Mouse (Mus musculus) heart, postnatal 14 days (tissue): ENCODE data around the gene Chd2. TPM values are rescaled to one million over a fixed set of nuclear protein-coding genes. Genes with fewer than 3 reads are reported as not detected.
A peak's percentile ranks its signal among the peaks of the same experiment; 100 is the strongest.

ENCODE experiments used
- DNase-seq, 2 experiments: peaks; one replicate each; pipeline ENCODE4 v3.0.0; 2021 to 2022
- intact Hi-C: fragments of 180-260 bp; cut with DNase I; formaldehyde crosslinking; loops from one replicate; pipeline ENCODE4 v1.15.1; 2025
- total RNA-seq, 2 experiments: library from RNA; stranded (reverse); gene quantifications; 2 replicates each; pipeline ENCODE4 v1.2.3; 2021

Chd2 gene
- total RNA-seq, 2 experiments from 2014 or later = 46.4 to 56.0 TPM

DNA sequence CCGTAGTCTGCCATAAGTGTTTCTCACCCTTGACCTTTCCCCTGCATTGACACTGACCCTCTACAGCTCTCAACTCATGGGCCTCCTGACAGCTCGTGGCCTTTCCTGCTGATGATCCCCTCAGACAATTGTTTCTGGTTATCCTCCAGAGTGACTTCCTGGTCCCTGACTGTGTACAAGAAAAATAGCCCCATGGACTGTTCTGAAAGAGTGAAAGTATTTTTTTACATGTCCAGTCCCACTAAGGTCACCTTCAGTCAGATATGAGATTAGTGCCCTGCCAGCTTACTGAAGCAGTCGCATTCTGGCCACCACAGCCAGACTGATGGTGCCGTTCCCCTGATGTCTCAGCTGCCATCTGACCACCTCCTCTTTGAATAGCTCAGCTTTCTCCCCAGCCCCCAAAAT, 26.1 kb upstream of the Chd2 start:
- DNase-seq = no peak
- intact Hi-C loops = no loop called here

DNA sequence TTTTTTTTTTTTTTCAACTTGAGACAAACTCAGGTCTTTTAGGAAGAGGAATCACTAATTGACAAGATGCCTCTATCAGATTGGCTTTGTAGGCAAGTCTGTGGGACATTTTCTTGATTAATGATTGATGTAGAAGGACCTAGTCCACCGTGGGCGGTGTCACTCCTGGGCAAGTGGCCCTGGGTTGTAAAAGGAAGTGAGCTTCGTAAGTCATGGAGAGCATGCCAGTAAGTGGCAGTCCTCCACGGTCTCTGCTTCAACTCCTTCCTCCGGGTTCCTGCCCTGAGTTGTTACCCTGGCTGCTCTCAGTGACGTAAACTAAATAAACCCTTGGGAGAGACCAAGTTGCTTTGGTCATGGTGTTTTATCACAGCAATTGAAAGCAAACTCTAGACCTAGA, 22.5 kb upstream of the Chd2 start:
- no peak for DNase-seq
- intact Hi-C loops = no loop called here

DNA sequence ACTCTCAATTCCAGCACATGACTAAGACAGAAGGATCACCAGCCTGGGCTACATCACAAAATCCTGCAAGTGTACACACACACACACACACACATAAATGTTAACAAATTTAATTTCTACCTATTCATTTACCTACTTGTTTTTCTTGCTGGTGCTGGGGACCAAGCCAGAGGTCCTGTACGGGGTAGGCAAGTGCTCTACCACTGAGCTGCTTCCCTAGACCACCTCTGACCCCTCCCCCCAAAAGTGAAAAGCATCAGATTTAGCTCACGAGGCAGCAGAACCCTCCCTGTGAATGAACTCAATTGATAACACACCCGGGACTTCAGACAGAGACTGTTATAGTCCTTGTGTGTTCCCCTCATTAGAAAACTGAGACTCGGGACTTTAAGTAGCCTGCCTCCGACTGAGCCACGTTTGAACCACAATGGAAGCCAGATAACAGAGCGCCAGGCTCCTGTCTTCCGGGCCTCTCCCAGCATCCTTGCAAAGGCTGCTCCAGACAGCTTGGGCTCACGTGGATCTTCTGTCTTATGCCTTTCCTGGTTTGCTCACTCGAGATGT, 19.9 kb upstream of the Chd2 start:
- DNase-seq = no peak
- intact Hi-C loops = no loop called here

DNA sequence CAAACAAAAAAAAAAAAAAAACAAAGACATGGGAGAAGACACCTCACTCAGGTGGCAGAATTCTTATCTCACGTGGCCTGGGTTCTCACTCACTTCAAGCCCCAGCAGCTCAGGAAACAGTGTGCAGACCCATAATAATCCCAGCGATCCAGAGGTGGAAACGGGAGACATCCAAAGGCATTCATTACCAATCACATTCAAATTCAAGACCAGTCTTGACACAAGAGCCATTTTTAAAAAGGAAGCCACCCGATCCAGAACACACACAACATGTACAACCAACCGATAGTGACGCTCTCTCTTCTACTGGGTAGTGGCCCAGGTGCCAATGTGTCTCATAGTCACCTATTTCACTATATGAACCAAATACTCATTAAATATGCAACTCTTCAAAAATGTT, 19.2 kb upstream of the Chd2 start:
- intact Hi-C loops = no loop called here
- DNase-seq = no peak

DNA sequence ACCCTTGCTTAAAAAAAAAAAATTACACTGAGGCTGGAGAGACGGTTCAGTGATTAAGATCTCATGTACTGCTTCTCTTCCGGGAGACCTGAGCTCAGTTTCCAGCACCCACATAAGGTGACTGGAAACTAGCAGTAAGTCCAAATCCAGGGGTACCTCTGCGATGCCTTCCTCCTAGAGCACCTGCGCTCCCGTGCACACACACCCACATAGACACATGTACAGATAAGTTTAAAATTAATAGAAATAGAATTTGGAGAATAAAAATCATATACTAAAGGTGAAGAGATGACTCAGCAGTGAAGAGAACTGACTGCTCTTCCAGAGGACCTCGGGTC, 18.2 kb upstream of the Chd2 start:
- intact Hi-C loops = loop anchor here (1.0 kb wide), 1 partner anchor 34 kb away; no protein-coding TSS in a partner anchor
- no peak for DNase-seq

DNA sequence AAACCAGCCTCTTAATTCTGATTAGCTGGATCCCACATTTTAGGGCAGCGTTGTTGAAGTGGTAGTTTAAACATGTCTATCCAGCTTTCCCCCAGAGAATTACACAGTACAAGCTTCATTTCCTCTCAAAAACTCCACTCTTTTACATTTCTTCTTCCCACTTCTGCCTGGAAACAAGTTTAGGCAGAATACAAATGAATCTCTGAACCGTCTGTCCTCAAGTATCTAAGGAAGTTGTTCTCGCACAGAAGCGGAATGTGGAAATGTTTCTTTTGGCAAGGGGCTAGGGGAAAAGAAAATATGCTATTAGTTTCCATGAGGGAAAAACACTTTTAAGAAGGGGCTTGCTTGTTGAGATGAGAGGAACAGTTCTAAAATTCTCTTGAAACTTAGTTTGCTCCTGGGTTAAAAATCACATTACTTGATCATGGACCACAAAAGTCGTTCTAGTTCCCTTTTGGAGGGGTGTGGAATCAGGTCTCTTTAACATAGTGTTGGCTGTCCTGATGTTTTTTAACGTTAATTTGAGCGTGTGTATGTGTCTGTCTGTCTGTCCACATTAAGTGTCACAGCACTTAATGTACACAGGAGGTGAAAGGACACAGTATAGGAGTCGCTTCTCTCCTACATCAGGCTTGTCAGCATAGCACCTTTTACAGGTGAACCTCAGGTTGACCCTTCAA, 17.7 kb upstream of the Chd2 start:
- intact Hi-C loops = loop anchor here (1.0 kb wide), 1 partner anchor 35 kb away; no protein-coding TSS in a partner anchor
- no peak for DNase-seq

DNA sequence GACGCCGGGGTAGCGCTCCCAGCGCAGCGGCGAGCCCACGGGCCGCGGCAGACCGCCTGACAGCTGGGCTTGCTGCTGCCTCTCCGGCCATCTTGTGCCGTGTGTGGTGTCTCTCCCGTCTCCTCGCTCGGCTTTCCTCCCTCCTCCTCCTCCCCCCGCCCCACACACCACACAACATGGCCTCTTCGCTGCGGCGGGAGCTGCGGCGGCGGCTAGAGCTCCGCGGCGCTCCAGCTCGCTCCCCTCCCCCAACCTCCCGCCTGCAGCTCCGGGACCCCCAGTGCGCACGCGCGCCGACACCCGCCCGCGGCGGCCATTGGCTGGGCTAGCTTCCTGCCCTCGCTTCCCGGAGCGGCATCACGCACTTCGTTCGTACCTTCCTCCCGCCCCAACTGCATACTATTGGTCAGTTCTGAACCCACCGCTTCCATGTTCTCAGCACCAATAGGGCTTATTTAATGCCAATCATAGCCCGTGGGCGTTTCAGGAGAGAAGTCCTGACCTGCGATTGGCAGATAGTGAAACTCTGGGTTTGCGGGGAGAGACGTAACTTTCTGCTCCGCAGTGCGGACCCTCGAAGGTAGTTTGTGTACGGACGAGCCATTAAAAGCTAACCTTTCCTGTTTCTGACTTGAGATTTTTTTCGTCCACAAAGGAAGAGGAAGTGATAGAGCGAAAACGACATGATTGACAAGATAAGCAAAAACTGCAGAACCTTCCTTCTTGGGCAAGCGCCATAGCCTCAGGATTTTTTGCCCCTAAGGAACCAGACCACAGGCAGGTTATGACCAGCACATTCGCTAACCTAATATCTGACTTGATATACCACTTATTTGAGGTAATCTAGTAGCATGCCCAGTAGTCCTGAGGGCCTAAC, 16.9 kb upstream of the Chd2 start:
- intact Hi-C loops = loop anchor here (1.0 kb wide), 2 partner anchors 36 to 60 kb away; no protein-coding TSS in a partner anchor
- peak; percentile 99 to 100 for DNase-seq

DNA sequence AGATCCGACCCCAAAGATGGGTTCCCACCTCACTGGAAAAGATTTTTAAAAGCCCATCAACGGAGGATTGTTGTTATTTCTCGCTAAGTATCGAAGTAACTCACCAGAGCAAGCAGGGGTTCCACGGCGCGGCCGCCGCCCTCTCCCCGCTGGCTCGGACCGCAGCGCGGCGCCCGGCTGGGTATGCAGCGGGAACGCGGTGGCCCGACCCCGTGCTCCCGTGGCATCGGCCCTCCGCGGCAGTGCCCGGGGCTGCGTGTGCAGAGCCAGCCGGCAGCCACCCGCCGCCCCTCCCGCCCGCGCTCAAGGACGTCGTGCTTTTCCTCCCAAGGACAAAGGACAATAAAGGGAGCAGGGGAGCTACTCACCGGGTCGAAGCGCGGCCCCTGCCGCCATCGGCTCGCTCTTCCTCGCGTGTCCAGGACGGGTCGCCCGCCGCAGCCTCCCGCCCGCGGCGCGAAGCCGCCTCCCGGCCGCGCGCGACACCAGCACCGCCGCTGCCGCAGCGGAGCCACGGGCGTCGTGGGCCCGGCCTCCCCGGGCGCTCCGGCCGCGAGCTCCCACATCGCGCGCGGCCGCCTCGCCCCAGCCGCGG, 16.1 kb upstream of the Chd2 start:
- intact Hi-C loops = loop anchor here (1.0 to 2.0 kb wide), 3 partner anchors 19 to 61 kb away; no protein-coding TSS in a partner anchor

DNA sequence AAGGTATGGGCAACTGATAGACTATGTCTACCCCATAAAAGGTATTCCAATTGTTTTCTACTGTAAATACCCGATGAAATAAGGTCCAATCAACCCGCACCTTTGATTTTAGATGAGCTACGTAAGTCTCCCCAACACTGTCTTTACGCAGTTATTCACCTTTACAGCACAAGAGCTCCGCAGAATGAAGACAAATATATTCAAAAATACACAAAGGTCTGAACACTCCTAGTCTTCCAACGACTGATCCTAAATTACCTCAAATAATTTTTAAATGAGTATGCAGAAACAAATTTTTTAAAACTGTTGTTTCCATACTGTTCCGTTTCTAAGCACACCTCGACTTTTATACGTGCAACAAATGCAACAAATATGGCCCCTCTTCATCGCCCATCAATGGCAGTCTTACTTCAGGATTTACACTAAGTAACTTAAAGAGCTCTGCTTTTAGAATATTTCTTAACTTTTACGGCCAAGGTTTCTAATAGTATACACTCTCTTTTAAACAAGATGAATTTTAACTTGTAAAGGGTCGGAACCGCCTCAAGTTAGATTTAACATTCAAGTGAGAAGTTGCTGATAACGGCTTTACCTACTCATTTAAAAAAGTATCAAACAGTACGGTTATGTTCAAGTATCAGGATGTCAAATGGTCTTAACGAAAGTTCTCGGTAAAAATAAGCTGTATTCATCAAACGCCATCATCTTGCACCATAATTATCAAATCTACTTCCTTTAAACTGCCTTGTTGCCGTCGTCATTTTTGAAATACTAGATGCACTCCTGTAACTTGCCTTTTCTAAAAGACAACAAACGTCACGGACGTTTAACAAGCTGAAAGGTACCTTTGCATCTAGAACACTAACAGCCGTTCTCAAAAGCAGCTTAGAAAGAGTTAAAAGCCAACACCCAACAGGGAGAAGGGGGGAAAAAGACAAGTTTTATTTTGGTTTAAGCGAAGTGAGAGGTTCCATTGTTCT, 15.3 kb upstream of the Chd2 start:
- DNase-seq = no peak
- intact Hi-C loops = loop anchor here (1.0 to 2.0 kb wide), 2 partner anchors 19 to 50 kb away; no protein-coding TSS in a partner anchor

More for the DNA sequence above, 16.1 kb upstream of the Chd2 start:
- peak; percentile 57 to 58 for DNase-seq

DNA sequence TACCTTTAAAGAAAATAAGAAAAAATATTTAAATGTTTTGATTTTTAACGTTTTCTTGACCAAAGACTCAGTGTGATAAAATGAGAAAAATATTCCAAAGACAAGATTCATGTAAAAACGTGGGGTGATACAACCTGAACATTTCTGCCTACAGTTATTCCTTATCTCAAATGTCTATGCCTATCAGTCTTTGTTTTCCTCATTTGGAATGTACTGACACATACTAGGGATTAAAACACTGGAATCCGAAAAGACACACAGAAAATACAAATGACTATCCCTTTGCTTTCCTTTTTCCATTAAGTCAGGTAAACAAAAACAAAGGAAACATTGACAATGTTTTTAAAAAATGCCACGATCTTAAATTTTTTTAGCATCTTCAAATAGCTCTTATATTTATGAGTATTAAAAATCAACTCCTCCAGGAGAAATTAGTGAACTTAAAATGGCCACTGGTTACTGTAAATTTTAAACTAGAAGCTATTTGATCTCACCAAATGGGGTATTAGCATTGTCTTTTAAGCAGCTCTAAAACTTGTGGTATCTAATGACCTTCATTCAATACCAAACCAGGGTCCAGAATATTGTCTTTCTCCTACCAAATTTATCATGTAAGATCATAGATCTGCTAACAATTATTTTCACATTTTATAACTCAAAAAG, 14.4 kb upstream of the Chd2 start:
- intact Hi-C loops = loop anchor here (2.0 kb wide), 1 partner anchor 51 kb away; no protein-coding TSS in a partner anchor

DNA sequence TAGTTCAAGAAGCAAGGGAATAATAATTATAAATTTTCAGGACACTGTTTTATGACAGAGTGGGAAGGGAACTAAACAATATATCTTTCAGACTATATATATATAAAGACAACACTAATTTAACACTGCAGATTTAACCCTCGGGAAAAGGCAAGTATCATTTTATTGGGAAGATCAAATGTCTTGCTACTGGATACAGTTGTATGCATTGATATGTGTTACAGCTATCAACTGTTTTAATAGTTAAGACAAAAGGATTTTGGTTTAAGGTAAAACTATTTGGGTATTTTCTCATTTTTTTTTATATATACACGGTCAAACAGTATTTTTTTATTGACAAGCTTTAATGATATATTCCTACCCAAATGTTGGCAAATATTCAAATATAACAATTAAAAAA, 13.2 kb upstream of the Chd2 start:
- DNase-seq = no peak
- intact Hi-C loops = no loop called here

More for the DNA sequence above, 14.4 kb upstream of the Chd2 start:
- no peak for DNase-seq

DNA sequence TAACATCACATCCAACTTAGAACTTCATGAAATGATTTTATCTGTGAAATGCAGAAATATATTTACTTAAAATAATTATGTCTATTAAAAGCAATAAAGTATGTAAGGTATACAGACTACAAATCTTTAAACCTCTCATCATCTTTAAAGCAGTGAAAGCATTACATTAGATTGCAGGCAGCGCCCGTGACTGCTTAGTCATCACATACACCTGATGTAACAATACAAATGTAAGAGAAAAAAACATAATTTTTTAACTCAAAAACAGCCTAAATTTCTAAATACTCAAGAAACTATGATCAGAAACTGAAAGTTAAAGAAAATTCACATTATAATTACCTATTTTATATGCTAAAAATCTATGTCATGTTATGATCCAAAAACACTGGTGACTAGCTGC, 11.5 kb upstream of the Chd2 start:
- no peak for DNase-seq
- intact Hi-C loops = no loop called here

DNA sequence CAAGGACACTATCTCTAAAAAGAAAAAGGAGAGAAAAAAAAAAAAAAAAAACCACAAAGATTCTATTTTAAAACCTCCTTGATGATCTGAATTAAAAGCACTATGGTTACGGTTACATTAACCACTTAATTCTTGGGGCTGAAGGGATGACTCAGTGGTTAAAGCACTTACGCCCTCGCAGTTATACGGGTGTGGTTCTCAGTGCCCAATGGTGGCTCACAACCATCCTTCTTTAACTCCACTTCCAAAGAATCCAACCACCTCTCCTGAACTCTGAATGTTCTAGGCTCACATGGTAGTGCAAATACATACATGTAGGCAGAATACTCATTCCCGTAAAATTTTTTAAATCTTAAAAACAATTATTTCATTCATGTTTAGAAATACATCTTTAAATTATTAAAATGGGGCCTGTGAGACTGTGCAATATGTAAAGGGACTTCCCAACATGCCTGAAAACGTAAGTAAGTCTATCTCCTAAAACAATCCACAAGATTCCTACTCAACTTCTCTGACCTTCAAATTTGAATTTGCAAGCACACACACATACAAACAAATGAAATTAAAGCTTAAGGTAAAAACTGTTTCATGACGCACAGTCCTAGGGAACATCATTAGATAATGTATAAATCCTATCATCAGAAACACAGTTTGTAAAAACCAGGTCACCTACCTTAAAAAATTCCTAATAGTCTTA, 10.6 kb upstream of the Chd2 start:
- DNase-seq = no peak
- intact Hi-C loops = no loop called here

DNA sequence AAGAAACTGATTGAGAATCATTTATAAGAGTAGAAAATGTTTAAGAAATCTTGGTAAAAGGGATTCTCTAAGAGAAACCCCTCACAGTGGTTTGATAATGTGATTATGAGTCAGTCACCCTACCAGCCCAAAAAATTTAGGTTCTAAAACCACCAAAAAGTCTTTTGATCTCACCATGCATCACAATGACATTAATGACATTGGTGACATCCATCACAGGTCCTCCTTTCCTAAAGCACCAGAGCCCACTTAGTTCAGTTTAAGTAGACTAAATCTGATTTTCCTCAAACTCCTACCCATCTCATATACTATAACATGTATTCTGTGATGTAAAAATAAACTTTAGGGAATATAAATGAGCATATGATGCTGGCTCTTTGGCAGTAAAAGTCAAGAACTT, 9.7 kb upstream of the Chd2 start:
- intact Hi-C loops = no loop called here
- DNase-seq = no peak

DNA sequence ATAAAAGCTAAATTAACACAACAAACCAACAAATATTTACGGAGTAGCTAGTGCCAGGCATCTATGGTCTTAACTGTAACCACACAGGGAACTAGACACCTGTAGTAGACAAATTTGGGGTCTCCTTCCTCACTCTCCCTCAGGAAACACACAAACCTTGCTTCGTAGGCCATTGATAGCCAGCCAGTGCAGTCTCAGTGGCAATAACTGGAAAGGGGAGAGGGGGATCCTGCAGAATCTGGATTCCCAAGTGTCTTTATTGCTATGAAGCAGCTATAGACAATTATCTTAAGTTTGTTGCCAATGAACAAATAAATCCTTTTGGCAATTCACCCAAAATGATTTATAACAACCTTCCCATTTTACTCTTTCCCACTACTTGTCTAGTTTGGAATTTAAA, 6.4 kb upstream of the Chd2 start:
- no peak for DNase-seq
- intact Hi-C loops = no loop called here

DNA sequence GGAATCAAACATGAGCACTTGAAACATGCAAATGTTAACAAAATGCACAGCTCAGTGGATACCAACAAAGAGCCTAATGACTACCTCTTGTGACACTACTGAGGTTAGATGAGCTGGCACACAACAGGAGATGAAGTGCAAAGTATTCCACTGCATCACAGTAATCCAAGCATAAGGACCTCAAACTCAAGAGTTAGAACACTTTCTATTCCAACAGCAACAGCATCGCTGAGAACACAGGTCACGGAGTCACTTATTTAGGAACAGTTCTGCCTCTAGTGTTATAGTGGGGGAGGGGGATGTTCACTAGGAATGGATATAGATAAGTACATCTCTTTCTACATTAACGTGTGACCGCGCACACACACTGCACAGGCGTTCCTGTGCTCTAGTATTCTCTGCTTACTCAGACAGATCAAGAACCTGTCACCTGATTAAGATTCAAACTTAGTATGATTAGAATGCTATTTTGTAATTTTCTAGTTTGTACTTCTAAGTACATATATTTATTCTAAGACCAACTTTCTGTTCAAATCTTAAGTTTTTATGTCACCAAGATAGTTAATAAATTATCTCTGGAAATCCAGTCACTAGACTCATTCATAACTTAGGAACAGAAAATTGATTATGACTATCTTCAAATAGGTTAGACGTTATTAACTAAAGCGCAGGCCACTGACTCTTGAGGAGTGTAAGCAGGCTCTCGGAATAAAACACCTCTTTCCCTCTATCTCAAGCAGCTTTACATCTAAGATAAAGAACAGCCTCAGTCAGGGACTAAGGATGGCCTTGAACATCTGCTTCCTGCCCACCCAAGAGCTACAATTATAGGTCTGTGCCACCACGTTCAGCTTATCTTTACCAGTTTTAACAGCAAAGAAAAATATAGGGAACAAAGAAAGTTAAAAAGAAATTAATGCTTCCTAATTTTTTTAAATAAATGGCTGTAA, 5.2 kb upstream of the Chd2 start:
- intact Hi-C loops = no loop called here
- DNase-seq = no peak

DNA sequence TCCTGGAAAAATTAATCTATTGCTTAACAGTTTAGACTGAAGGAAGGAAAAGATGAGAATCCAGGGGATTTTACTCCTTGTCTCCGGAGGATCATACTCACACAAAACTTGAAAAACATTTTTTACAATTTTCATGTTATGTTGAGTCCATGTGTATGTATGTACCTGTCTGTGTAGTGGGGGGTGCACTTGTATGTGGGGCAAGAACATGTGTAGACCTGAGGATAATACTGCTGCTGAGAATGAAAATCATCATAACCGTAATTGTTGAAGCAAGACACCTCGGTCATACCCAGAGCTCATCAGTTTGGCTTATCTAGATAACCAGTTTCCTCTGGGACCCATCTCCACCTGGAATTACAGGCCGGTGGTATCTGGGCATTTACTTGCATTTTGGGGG, 3.4 kb upstream of the Chd2 start:
- DNase-seq = no peak
- intact Hi-C loops = no loop called here
